Mouse (Mus musculus) kidney, adult 2 months (tissue): ENCODE data around the gene Serpina1b. TPM values are rescaled to one million over a fixed set of nuclear protein-coding genes. Genes with fewer than 3 reads are reported as not detected.
A peak's percentile ranks its signal among the peaks of the same experiment; 100 is the strongest.
"Not testable (repeated sequence)": the region's sequence is repeated elsewhere in the genome, so short reads cannot be mapped to it uniquely, and the experiment has no call there.

Experiments used
- DNase-seq: peaks from one replicate; pipeline ENCODE4 v3.0.0; 2021
- H3K27ac ChIP-seq: fragments of 200-500 bp; 2 replicates; pipeline ENCODE4 v1.5.1; 2012; ENCODE audit warnings: low read depth, low read length, control low read depth, inconsistent platforms; ENCODE audit not compliant: insufficient read depth
- H3K27me3 ChIP-seq: fragments of 200-500 bp; replicated peaks from 2 replicates; pipeline ENCODE4 v1.6.1; 2012; ENCODE audit warnings: mild to moderate bottlenecking, moderate library complexity, low read length, inconsistent platforms; ENCODE audit not compliant: control insufficient read depth, insufficient read depth
- H3K36me3 ChIP-seq: fragments of 200-500 bp; 2 replicates; pipeline ENCODE4 v1.6.1; 2012; ENCODE audit warnings: mild to moderate bottlenecking, moderate library complexity, low read length, inconsistent platforms; ENCODE audit not compliant: control insufficient read depth, insufficient read depth
- H3K4me1 ChIP-seq: fragments of 200-500 bp; 2 replicates; pipeline ENCODE4 v1.6.1; 2011; ENCODE audit warnings: low read length; ENCODE audit not compliant: control insufficient read depth, insufficient read depth
- H3K4me3 ChIP-seq: fragments of 200-500 bp; 2 replicates; pipeline ENCODE4 v1.5.1; 2011; ENCODE audit warnings: mild to moderate bottlenecking, low read depth, low read length, control low read depth; ENCODE audit not compliant: insufficient read depth
- CTCF ChIP-seq: fragments of 200-500 bp; conservative IDR thresholded peaks from 2 replicates; pipeline ENCODE4 v1.5.1; 2011; ENCODE audit warnings: low read depth, mild to moderate bottlenecking, control low read depth, low read length, moderate library complexity, mixed read lengths; ENCODE audit not compliant: insufficient read depth, insufficient read length
- POLR2A ChIP-seq: fragments of 200-500 bp; IDR thresholded peaks from one replicate; pipeline ENCODE4 v1.6.1; 2011; ENCODE audit warnings: low read depth, low read length, control low read depth
- WGBS: fragments of 180-500 bp; shearing (Covaris S2); methylation state at CpG from one replicate; pipeline ENCODE4 v1.1.7; 2018; 5-methylcytosine and 5-hydroxymethylcytosine counted together
- polyA plus RNA-seq: library from polyadenylated mRNA; depleted of rRNA; stranded (reverse); fragments of >200 nt; gene quantifications from 2 replicates; pipeline ENCODE4 v1.2.3, GENCODE M21; 2012

Serpina1b gene
- polyA plus RNA-seq, 1 experiment: 1.5 TPM

- not testable (repeated sequence) for H3K27me3 ChIP-seq, H3K4me1 ChIP-seq, H3K27ac ChIP-seq, H3K4me3 ChIP-seq, H3K36me3 ChIP-seq
- DNase-seq: peak; percentile 30
- 44% methylated on average over 1 of the region's 1 CpGs for WGBS
Observed at GRCm38 (mm10) chr12:103770597-103770996, 59.6 kb downstream of the Serpina1b start.

- not testable (repeated sequence) for H3K36me3 ChIP-seq, H3K4me1 ChIP-seq, H3K27ac ChIP-seq, H3K27me3 ChIP-seq, DNase-seq, H3K4me3 ChIP-seq
- WGBS: 82% methylated on average over 3 of the region's 3 CpGs
Observed at GRCm38 (mm10) chr12:103763083-103763482, 67.1 kb downstream of the Serpina1b start.

- 64% methylated on average over 3 of the region's 3 CpGs for WGBS
- H3K27ac ChIP-seq, H3K4me1 ChIP-seq, H3K36me3 ChIP-seq, H3K4me3 ChIP-seq, H3K27me3 ChIP-seq: not testable (repeated sequence)
- DNase-seq: peak; percentile 51
Observed at GRCm38 (mm10) chr12:103760316-103760715, 69.9 kb downstream of the Serpina1b start.

- not testable (repeated sequence) for H3K27me3 ChIP-seq, H3K4me3 ChIP-seq, H3K4me1 ChIP-seq, H3K27ac ChIP-seq, DNase-seq, H3K36me3 ChIP-seq
- 80% methylated on average over 5 of the region's 5 CpGs for WGBS
Observed at GRCm38 (mm10) chr12:103745957-103746356, 84.2 kb downstream of the Serpina1b start.

GRCm38 (mm10) chr12:103737791-103738580 is 92.2 kb downstream of the Serpina1b start:
- not testable (repeated sequence) for H3K4me1 ChIP-seq, DNase-seq, H3K27ac ChIP-seq, H3K4me3 ChIP-seq, H3K27me3 ChIP-seq, H3K36me3 ChIP-seq
- 60% methylated on average over 6 of the region's 6 CpGs for WGBS

GRCm38 (mm10) chr12:103735566-103735965 is 94.6 kb downstream of the Serpina1b start:
- not testable (repeated sequence) for DNase-seq, H3K27me3 ChIP-seq, H3K4me3 ChIP-seq, H3K36me3 ChIP-seq, H3K27ac ChIP-seq, H3K4me1 ChIP-seq
- WGBS: 87% methylated on average over 4 of the region's 4 CpGs

GRCm38 (mm10) chr12:103735101-103735500 is 95.1 kb downstream of the Serpina1b start:
- not testable (repeated sequence) for H3K27ac ChIP-seq, DNase-seq, H3K36me3 ChIP-seq, H3K4me1 ChIP-seq, H3K27me3 ChIP-seq, H3K4me3 ChIP-seq
- 78% methylated on average over 4 of the region's 4 CpGs for WGBS

- no peak overlapping the region for H3K27ac ChIP-seq
- 70% methylated on average over 3 of the region's 3 CpGs for WGBS
Observed at GRCm38 (mm10) chr12:103711537-103711936, 118.6 kb downstream of the Serpina1b start.

More at GRCm38 (mm10) chr12:103711537-103711936, 118.6 kb downstream of the Serpina1b start:
- no peak overlapping the region for H3K4me3 ChIP-seq
- no peak for TF ChIP-seq POLR2A
- peak; percentile 68 for TF ChIP-seq CTCF
- H3K36me3 ChIP-seq: no peaks in the 10 kb centered on the region
- no peaks in the 10 kb centered on the region for H3K27me3 ChIP-seq
- peak; percentile 30 for DNase-seq
- no peaks in the 10 kb centered on the region for H3K4me1 ChIP-seq
